Mouse (Mus musculus) neural tube, embryonic 11.5 days (tissue): ENCODE measurements around the gene Mtmr1. TPM values are rescaled to one million over a fixed set of nuclear protein-coding genes. Genes with fewer than 3 reads are reported as not detected.
A peak's percentile ranks its signal among the peaks of the same experiment; 100 is the strongest.

Experiments used
- ATAC-seq: fragments of 200-750 bp; cut with Nextera tagmentation; 2 replicates; pipeline ENCODE4 v1.8.0; 2017; ENCODE audit warnings: moderate number of reproducible peaks, mild to moderate bottlenecking, moderate TSS enrichment, moderate library complexity; ENCODE audit not compliant: insufficient read depth, low FRiP score, low TSS enrichment
- DNase-seq: peaks from one replicate; pipeline ENCODE4 v3.0.0-alpha.2; 2015; ENCODE audit warnings: low spot score
- H3K27ac ChIP-seq: fragments of 300-500 bp; sonication (generic); 2 replicates; pipeline ENCODE4 v1.5.1; 2014; ENCODE audit warnings: low read depth, mild to moderate bottlenecking, low read length
- H3K27me3 ChIP-seq: fragments of 300-500 bp; sonication (generic); 2 replicates; pipeline ENCODE4 v1.6.1; 2014; ENCODE audit warnings: mild to moderate bottlenecking, low read length, mixed read lengths; ENCODE audit not compliant: control insufficient read depth, insufficient read depth
- H3K36me3 ChIP-seq: fragments of 300-500 bp; sonication (generic); 2 replicates; pipeline ENCODE4 v1.6.1; 2014; ENCODE audit warnings: mild to moderate bottlenecking, low read length, moderate library complexity, mixed read lengths; ENCODE audit not compliant: control insufficient read depth, insufficient read depth
- H3K4me1 ChIP-seq: fragments of 300-500 bp; sonication (generic); 2 replicates; pipeline ENCODE4 v1.6.1; 2014; ENCODE audit warnings: low read length, mixed read lengths; ENCODE audit not compliant: control insufficient read depth, insufficient read depth
- H3K4me2 ChIP-seq: fragments of 300-500 bp; sonication (generic); 2 replicates; pipeline ENCODE4 v1.6.1; 2014; ENCODE audit warnings: low read depth, mild to moderate bottlenecking, moderate library complexity
- H3K4me3 ChIP-seq: fragments of 300-500 bp; sonication (generic); 2 replicates; pipeline ENCODE4 v1.5.1; 2014; ENCODE audit warnings: low read depth, low read length
- H3K9ac ChIP-seq: fragments of 300-500 bp; sonication (generic); 2 replicates; pipeline ENCODE4 v1.6.1; 2014; ENCODE audit warnings: mild to moderate bottlenecking, low read length
- H3K9me3 ChIP-seq: fragments of 300-500 bp; sonication (generic); 2 replicates; pipeline ENCODE4 v1.6.1; 2016; ENCODE audit warnings: low read length; ENCODE audit not compliant: control insufficient read depth
- WGBS: fragments of 180-500 bp; shearing (Covaris S2); extraction: QIAGEN DNeasy Blood & Tissue Kit; methylation state at CpG from one replicate; pipeline ENCODE4 v1.1.7; 2014; 5-methylcytosine and 5-hydroxymethylcytosine counted together
- polyA plus RNA-seq: library from polyadenylated mRNA; unstranded; fragments of >200 nt; fragmentation: Nextera tagmentation; extraction: Ambion mirVana; gene quantifications from 2 replicates; pipeline ENCODE4 v1.2.1, GENCODE M21; 2014

Mtmr1 gene
- polyA plus RNA-seq, 1 experiment from 2014 or later = 15.4 TPM

DNA sequence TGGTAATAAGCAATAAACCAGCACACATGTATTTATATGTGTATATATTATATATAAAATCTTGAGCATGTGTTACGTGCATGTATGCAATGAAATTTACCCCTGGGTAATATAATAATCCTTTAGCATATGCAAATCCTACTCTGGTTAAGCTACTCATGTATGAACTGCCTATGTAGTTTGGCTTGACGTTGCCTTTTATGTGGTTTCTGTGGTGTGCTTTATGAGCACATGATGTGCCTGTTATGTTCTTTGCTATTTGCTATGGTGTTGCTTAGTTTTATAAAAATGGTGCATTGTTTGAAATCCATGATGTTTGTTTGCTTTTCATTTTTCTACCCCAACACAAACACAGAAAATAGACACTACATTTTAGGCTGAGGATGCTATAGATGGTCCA lies 13.9 kb downstream of the Mtmr1 start:
- H3K27me3 ChIP-seq = no peaks in the 10 kb centered on the region
- no peaks in the 10 kb centered on the region for H3K4me1 ChIP-seq
- DNase-seq = no peak
- H3K36me3 ChIP-seq = no peaks in the 10 kb centered on the region
- H3K27ac ChIP-seq = no peak overlapping the region
- no peaks in the 10 kb centered on the region for H3K9me3 ChIP-seq
- no peak for ATAC-seq
- H3K4me3 ChIP-seq = no peak overlapping the region
- 91% methylated on average over 2 of the region's 2 CpGs for WGBS
- H3K9ac ChIP-seq = no peak overlapping the region
- H3K4me2 ChIP-seq = no peak overlapping the region

- DNase-seq = peak; percentile 11
- H3K27ac ChIP-seq = no peak overlapping the region
- ATAC-seq = no peak
- no peaks in the 10 kb centered on the region for H3K27me3 ChIP-seq
- H3K4me1 ChIP-seq = no peaks in the 10 kb centered on the region
- no peaks in the 10 kb centered on the region for H3K36me3 ChIP-seq
- no peak overlapping the region for H3K9ac ChIP-seq
- no peak overlapping the region for H3K4me2 ChIP-seq
- H3K9me3 ChIP-seq = no peaks in the 10 kb centered on the region
- no peak overlapping the region for H3K4me3 ChIP-seq
- WGBS = 50% methylated on average over 5 of the region's 5 CpGs
Observed at GRCm38 (mm10) chrX:71381571-71381970, 17.0 kb downstream of the Mtmr1 start.

- ATAC-seq (no peak), DNase-seq (no peak)
- H3K4me1 ChIP-seq = no peaks in the 10 kb centered on the region
- H3K27ac ChIP-seq = no peak overlapping the region
- no peak overlapping the region for H3K4me2 ChIP-seq
- no peaks in the 10 kb centered on the region for H3K9me3 ChIP-seq
- no peaks in the 10 kb centered on the region for H3K27me3 ChIP-seq
- H3K36me3 ChIP-seq = no peaks in the 10 kb centered on the region
- no peak overlapping the region for H3K9ac ChIP-seq
- 81% methylated on average over 4 of the region's 4 CpGs for WGBS
- no peak overlapping the region for H3K4me3 ChIP-seq
Observed at GRCm38 (mm10) chrX:71396326-71396725, 31.8 kb downstream of the Mtmr1 start.

DNA sequence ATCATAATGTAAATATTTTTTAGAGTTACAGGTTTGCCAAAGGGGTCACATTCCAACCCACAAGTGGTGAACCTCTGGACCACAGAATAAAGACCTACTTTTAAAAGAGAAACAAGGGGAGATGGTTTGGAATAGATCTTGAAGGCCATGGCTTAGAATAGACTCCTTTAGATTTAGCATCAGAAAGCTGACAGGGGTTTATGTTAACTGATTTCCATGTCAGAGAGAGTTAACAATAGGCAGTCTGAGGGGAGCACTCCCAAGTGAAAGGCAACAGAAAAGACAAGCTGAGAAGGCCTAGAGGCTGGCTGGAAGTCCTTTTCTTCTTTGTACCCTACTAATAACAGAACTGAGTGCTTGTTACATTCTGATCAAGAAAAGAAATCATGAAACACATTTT lies 41.7 kb downstream of the Mtmr1 start:
- no peak for ATAC-seq
- H3K4me1 ChIP-seq = no peaks in the 10 kb centered on the region

GRCm38 (mm10) chrX:71408386-71408785 lies 43.8 kb downstream of the Mtmr1 start:
- Histone ChIP-seq H3K4me2 (no peak overlapping the region), H3K36me3 (no peaks in the 10 kb centered on the region), H3K4me3 (no peak overlapping the region), H3K4me1 (no peaks in the 10 kb centered on the region), H3K9ac (no peak overlapping the region), H3K9me3 (no peaks in the 10 kb centered on the region), H3K27ac (no peak overlapping the region), H3K27me3 (no peaks in the 10 kb centered on the region)
- DNase-seq = no peak
- no peak for ATAC-seq
- WGBS = 86% methylated on average over 1 of the region's 1 CpGs

More for the DNA sequence above, 41.7 kb downstream of the Mtmr1 start:
- Histone ChIP-seq H3K27ac (no peak overlapping the region), H3K4me3 (no peak overlapping the region), H3K36me3 (no peaks in the 10 kb centered on the region), H3K9me3 (no peaks in the 10 kb centered on the region), H3K9ac (no peak overlapping the region), H3K27me3 (no peaks in the 10 kb centered on the region), H3K4me2 (no peak overlapping the region)
- no peak for DNase-seq

GRCm38 (mm10) chrX:71412776-71413175 lies 48.2 kb downstream of the Mtmr1 start:
- no peak overlapping the region for H3K9ac ChIP-seq
- H3K27me3 ChIP-seq = no peaks in the 10 kb centered on the region
- H3K27ac ChIP-seq = no peak overlapping the region
- ATAC-seq = no peak
- no peaks in the 10 kb centered on the region for H3K36me3 ChIP-seq
- H3K4me3 ChIP-seq = no peak overlapping the region
- no peaks in the 10 kb centered on the region for H3K4me1 ChIP-seq
- no peak overlapping the region for H3K4me2 ChIP-seq
- no peaks in the 10 kb centered on the region for H3K9me3 ChIP-seq
- no peak for DNase-seq
- 70% methylated on average over 3 of the region's 3 CpGs for WGBS

- no peaks in the 10 kb centered on the region for H3K36me3 ChIP-seq
- no peaks in the 10 kb centered on the region for H3K4me1 ChIP-seq
- ATAC-seq = no peak
- no peaks in the 10 kb centered on the region for H3K27me3 ChIP-seq
- H3K9me3 ChIP-seq = no peaks in the 10 kb centered on the region
- no peak overlapping the region for H3K4me2 ChIP-seq
- H3K27ac ChIP-seq = no peak overlapping the region
- no peak overlapping the region for H3K9ac ChIP-seq
- H3K4me3 ChIP-seq = no peak overlapping the region
- WGBS = 88% methylated on average over 4 of the region's 4 CpGs
- no peak for DNase-seq
Observed at GRCm38 (mm10) chrX:71413616-71414015, 49.1 kb downstream of the Mtmr1 start.

- no peaks in the 10 kb centered on the region for H3K27me3 ChIP-seq
- H3K4me1 ChIP-seq = no peaks in the 10 kb centered on the region
- H3K4me2 ChIP-seq = no peak overlapping the region
- ATAC-seq = no peak
- no peak overlapping the region for H3K4me3 ChIP-seq
- no peaks in the 10 kb centered on the region for H3K9me3 ChIP-seq
- 91% methylated on average over 1 of the region's 1 CpGs for WGBS
- H3K9ac ChIP-seq = no peak overlapping the region
- DNase-seq = no peak
- H3K36me3 ChIP-seq = no peaks in the 10 kb centered on the region
- H3K27ac ChIP-seq = no peak overlapping the region
Observed at GRCm38 (mm10) chrX:71424852-71425251, 60.3 kb downstream of the Mtmr1 start.

DNA sequence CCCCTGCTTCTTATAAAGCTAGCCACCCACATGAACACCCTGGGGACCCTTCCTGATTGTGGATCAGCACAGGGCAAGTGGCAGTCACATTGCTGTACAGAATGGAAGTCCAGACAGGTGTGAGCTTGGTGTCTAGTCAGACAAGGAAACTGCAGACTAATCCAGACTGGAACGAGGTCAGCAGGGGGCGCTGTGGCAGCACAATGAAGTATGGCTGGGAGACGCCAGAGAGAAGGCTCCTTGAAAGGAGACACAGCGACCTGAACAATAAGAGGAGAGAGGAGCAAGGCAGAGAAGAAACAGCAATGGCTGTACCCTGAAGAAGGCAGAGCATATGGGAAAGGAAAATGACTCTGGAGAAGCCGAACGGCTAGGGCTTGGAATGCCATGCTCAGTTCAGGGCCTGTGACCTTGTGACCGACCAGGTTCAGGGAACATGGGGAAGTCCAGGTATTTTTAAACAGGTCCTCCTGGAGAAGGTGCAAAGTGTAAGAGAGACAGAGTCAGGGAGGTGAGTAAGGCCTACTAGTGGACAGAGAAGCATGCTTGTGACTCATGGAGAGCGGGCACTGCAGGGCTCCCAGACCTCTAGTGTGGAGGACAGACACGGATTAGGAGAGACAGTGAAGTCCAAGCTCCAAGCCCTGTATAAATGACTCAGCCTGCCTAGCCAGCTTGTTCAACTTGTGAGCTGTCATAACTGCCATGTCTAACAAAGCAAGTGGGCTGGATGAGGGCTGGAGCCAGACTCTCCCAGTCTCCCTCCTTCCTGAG lies 61.4 kb downstream of the Mtmr1 start:
- H3K36me3 ChIP-seq = no peaks in the 10 kb centered on the region
- no peak overlapping the region for H3K9ac ChIP-seq
- no peak overlapping the region for H3K4me2 ChIP-seq
- H3K4me1 ChIP-seq = no peaks in the 10 kb centered on the region
- H3K27me3 ChIP-seq = no peaks in the 10 kb centered on the region
- 50% methylated on average over 9 of the region's 9 CpGs for WGBS
- ATAC-seq (peak; percentile 65; the same call in 1 of the 2 replicates), DNase-seq (peak; percentile 72)
- H3K4me3 ChIP-seq = no peak overlapping the region
- no peak overlapping the region for H3K27ac ChIP-seq
- H3K9me3 ChIP-seq = no peaks in the 10 kb centered on the region
